Mouse (Mus musculus) lung, postnatal 0 days (tissue): ENCODE data around the gene Ptbp1.

ENCODE experiments used
- CTCF ChIP-seq: IDR thresholded peaks from 2 replicates; pipeline ENCODE4 v1.5.1; 2016; ENCODE audit warnings: antibody characterized with exemption, mild to moderate bottlenecking
- EP300 ChIP-seq: IDR thresholded peaks from 2 replicates; pipeline ENCODE4 v1.6.1; 2016; ENCODE audit warnings: antibody characterized with exemption, mild to moderate bottlenecking, control low read depth

- TF ChIP-seq CTCF = no peak
- no peak for TF ChIP-seq EP300
Observed at GRCm38 (mm10) chr10:79886054-79886453, 31.8 kb downstream of the Ptbp1 start, which contains the start of gene Elane.
